Mouse (Mus musculus): ENCODE measurements at regions not wholly inside any gene's neighbourhood (a gene's known extent, or its start where the extent isn't known, plus 50 kb on each side); places are given as distances from the start of the nearest gene placed in this dataset.

- H3K27ac ChIP-seq = no peak overlapping the region
- DNase-seq (ENCODE audit: low spot score) = no peak
- H3K36me3 ChIP-seq = no peaks in the 10 kb centered on the region
- H3K27me3 ChIP-seq (ENCODE audit: low read depth, poor library complexity, severe bottlenecking) = no peaks in the 10 kb centered on the region
- no peaks in the 10 kb centered on the region for H3K9me3 ChIP-seq (replicated peaks)
- 87% methylated on average over 1 of the region's 1 CpGs for WGBS
- H3K4me1 ChIP-seq = no peaks in the 10 kb centered on the region
- H3K4me3 ChIP-seq = no peak overlapping the region
Observed at GRCm38 (mm10) chr1:25012754-25013153, 334.3 kb downstream of the Lmbrd1 start.

All from limb, embryonic 10.5 days (tissue).